Mouse (Mus musculus): Measurements from ENCODE around the gene Tpo. TPM values are rescaled to one million over a fixed set of nuclear protein-coding genes. Genes with fewer than 3 reads are reported as not detected.

Gene Tpo
- polyA plus RNA-seq, 1 experiment from 2014 or later, result not detected

- Histone ChIP-seq H3K9me3 (no peaks in the 10 kb centered on the region), H3K36me3 (no peaks in the 10 kb centered on the region), H3K4me1 (no peaks in the 10 kb centered on the region), H3K4me2 (no peak overlapping the region), H3K4me3 (no peak overlapping the region), H3K9ac (no peak overlapping the region), H3K27me3 (no peaks in the 10 kb centered on the region), H3K27ac (no peak overlapping the region)
- WGBS, result 69% methylated on average over 6 of the region's 6 CpGs
- no peak for ATAC-seq (ENCODE audit: borderline replicate concordance, extremely low read depth, low FRiP score, low TSS enrichment)
Measured at GRCm38 (mm10) chr12:30129411-30129716, 3.1 kb downstream of the Tpo start.

- Histone ChIP-seq H3K27me3 (no peaks in the 10 kb centered on the region), H3K9ac (no peak overlapping the region), H3K4me2 (no peak overlapping the region), H3K9me3 (no peaks in the 10 kb centered on the region), H3K4me3 (no peak overlapping the region), H3K36me3 (no peaks in the 10 kb centered on the region), H3K27ac (no peak overlapping the region), H3K4me1 (no peaks in the 10 kb centered on the region)
- 60% methylated on average over 7 of the region's 7 CpGs for WGBS
- ATAC-seq (ENCODE audit: borderline replicate concordance, extremely low read depth, low FRiP score, low TSS enrichment), result no peak
Measured at GRCm38 (mm10) chr12:30128561-30129410, 3.6 kb downstream of the Tpo start.

DNA sequence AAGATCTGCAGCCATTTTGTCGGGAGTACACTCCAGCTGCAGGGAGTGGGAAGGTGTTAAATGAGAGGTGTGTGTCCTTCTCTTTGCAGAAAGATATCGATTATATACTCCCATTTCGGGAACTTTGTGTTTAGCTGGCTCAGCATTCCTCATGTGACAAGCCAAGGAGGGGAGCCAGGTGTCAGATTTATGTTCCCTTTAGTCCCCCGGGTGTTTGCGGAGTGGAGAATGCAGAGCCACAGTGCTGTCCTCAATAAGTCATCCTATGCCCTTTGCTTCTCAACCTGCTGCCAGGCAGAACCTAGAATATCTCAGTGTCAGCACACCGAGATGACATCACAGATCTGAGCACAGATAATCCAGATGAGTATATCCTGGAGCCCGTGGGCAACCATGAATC is 10.1 kb downstream of the Tpo start:
- Histone ChIP-seq H3K4me3 (no peak overlapping the region), H3K4me2 (no peak overlapping the region), H3K27ac (no peak overlapping the region), H3K36me3 (no peaks in the 10 kb centered on the region), H3K9me3 (no peaks in the 10 kb centered on the region), H3K4me1 (no peaks in the 10 kb centered on the region), H3K27me3 (no peaks in the 10 kb centered on the region), H3K9ac (no peak overlapping the region)
- ATAC-seq (ENCODE audit: borderline replicate concordance, extremely low read depth, low FRiP score, low TSS enrichment), result no peak
- WGBS, result 61% methylated on average over 7 of the region's 7 CpGs

GRCm38 (mm10) chr12:30112271-30112670 is 20.2 kb downstream of the Tpo start:
- no peaks in the 10 kb centered on the region for H3K36me3 ChIP-seq
- no peak overlapping the region for H3K4me3 ChIP-seq
- 87% methylated on average over 2 of the region's 2 CpGs for WGBS
- H3K4me2 ChIP-seq, result no peak overlapping the region
- H3K9me3 ChIP-seq, result no peaks in the 10 kb centered on the region
- no peak for ATAC-seq (ENCODE audit: borderline replicate concordance, extremely low read depth, low FRiP score, low TSS enrichment)
- H3K9ac ChIP-seq, result no peak overlapping the region
- no peaks in the 10 kb centered on the region for H3K4me1 ChIP-seq
- no peaks in the 10 kb centered on the region for H3K27me3 ChIP-seq
- no peak overlapping the region for H3K27ac ChIP-seq

DNA sequence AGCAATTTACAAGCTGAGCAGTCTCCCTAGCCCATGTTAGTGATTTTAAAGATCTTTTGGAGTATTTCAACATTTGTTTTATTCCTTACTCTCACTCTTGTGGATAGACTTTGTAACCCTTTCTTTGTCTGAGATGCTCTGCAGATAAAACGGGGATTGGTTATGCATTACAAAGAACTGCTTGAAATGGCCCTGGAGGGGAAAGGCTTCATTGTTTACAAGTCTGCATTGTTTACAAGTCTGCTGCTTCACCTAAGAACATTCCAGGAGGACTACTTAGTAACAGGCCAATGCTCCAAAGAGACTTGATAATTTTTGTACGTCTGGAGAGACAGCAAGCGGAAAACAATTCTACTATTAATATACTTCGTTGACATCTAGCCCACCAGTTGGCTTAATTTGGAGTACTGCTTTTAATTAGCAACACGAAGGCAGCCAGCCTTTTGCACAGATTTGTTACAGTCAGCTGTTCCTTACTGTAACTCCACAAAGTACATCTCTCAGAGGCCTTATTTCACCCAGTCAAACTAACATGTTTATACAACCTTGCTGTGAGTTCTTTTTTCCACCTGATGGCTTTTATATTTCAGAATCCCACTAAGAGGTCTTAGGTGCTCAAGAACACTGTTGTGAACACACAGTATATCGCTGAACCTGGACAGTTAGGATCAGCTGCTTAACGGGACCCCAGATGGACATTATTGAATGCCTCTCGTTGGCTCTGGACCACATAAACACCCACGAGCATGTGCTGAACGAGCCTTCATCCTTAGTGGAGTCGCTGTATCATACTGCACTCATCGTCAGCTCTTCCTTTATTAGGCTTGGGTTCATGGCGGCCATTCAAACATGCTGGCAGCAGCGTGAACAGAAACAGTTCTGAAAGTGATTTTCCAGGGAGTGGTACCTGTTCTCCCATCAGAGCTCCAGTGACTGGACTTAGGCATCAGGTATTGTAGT is 22.5 kb downstream of the Tpo start:
- ATAC-seq (ENCODE audit: borderline replicate concordance, extremely low read depth, low FRiP score, low TSS enrichment), result no peak
- no peaks in the 10 kb centered on the region for H3K9me3 ChIP-seq
- no peaks in the 10 kb centered on the region for H3K4me1 ChIP-seq
- H3K27me3 ChIP-seq, result no peaks in the 10 kb centered on the region
- no peak overlapping the region for H3K4me3 ChIP-seq
- WGBS, result 73% methylated on average over 14 of the region's 14 CpGs
- H3K27ac ChIP-seq, result no peak overlapping the region
- no peak overlapping the region for H3K9ac ChIP-seq
- no peaks in the 10 kb centered on the region for H3K36me3 ChIP-seq
- no peak overlapping the region for H3K4me2 ChIP-seq

GRCm38 (mm10) chr12:30102891-30103565 is 29.4 kb downstream of the Tpo start:
- Histone ChIP-seq H3K9me3 (no peaks in the 10 kb centered on the region), H3K4me2 (no peak overlapping the region), H3K27me3 (no peaks in the 10 kb centered on the region), H3K9ac (no peak overlapping the region), H3K27ac (no peak overlapping the region), H3K4me3 (no peak overlapping the region), H3K36me3 (no peaks in the 10 kb centered on the region), H3K4me1 (no peaks in the 10 kb centered on the region)
- ATAC-seq (ENCODE audit: borderline replicate concordance, extremely low read depth, low FRiP score, low TSS enrichment), result 0 out of 2 replicates have a peak, but pooled peaks have one; percentile 35
- WGBS, result 30% methylated on average over 29 of the region's 29 CpGs

DNA sequence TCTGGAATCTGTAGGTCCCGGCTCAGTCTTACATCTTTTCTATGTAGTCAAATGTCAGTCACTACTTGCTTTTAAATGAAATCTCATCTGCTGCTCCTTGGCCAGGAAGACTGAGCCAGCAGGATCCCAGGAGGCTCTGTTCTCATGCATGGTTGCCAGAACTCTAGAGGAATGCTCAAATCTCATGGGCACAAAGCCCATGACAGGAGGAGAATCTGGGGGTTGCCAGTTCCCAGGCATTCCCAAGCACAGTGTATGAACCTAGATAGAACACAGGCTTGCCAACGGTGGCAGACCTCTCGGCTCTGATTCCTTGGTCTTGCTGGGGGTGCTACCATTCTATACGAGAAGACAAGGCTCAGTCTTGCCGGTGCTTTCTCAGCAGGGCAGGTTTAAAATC is 40.3 kb downstream of the Tpo start:
- H3K9me3 ChIP-seq, result no peaks in the 10 kb centered on the region
- no peak overlapping the region for H3K27ac ChIP-seq
- no peak overlapping the region for H3K4me2 ChIP-seq
- no peaks in the 10 kb centered on the region for H3K4me1 ChIP-seq
- H3K9ac ChIP-seq, result no peak overlapping the region
- no peak for ATAC-seq (ENCODE audit: borderline replicate concordance, extremely low read depth, low FRiP score, low TSS enrichment)
- no peak overlapping the region for H3K4me3 ChIP-seq
- no peaks in the 10 kb centered on the region for H3K36me3 ChIP-seq
- 87% methylated on average over 5 of the region's 5 CpGs for WGBS
- H3K27me3 ChIP-seq, result no peaks in the 10 kb centered on the region

GRCm38 (mm10) chr12:30083971-30084370 is 48.5 kb downstream of the Tpo start:
- no peak for ATAC-seq (ENCODE audit: borderline replicate concordance, extremely low read depth, low FRiP score, low TSS enrichment)
- H3K4me2 ChIP-seq, result no peak overlapping the region
- 67% methylated on average over 3 of the region's 3 CpGs for WGBS
- H3K4me3 ChIP-seq, result no peak overlapping the region
- no peaks in the 10 kb centered on the region for H3K9me3 ChIP-seq
- H3K36me3 ChIP-seq, result no peaks in the 10 kb centered on the region
- no peaks in the 10 kb centered on the region for H3K4me1 ChIP-seq
- no peaks in the 10 kb centered on the region for H3K27me3 ChIP-seq
- H3K27ac ChIP-seq, result no peak overlapping the region
- no peak overlapping the region for H3K9ac ChIP-seq

- WGBS, result 93% methylated on average over 11 of the region's 11 CpGs
- Histone ChIP-seq H3K4me2 (no peak overlapping the region), H3K4me1 (no peaks in the 10 kb centered on the region), H3K9ac (no peak overlapping the region), H3K27me3 (no peaks in the 10 kb centered on the region), H3K36me3 (no peaks in the 10 kb centered on the region), H3K27ac (no peak overlapping the region), H3K4me3 (no peak overlapping the region), H3K9me3 (no peaks in the 10 kb centered on the region)
- ATAC-seq (ENCODE audit: borderline replicate concordance, extremely low read depth, low FRiP score, low TSS enrichment), result no peak
Measured at GRCm38 (mm10) chr12:30077056-30077455, 55.4 kb downstream of the Tpo start.

GRCm38 (mm10) chr12:30076316-30076715 is 56.1 kb downstream of the Tpo start:
- H3K27me3 ChIP-seq, result no peaks in the 10 kb centered on the region
- no peak for ATAC-seq (ENCODE audit: borderline replicate concordance, extremely low read depth, low FRiP score, low TSS enrichment)
- H3K4me1 ChIP-seq, result no peaks in the 10 kb centered on the region
- WGBS, result 44% methylated on average over 2 of the region's 2 CpGs
- no peak overlapping the region for H3K4me3 ChIP-seq
- no peak overlapping the region for H3K9ac ChIP-seq
- no peaks in the 10 kb centered on the region for H3K9me3 ChIP-seq
- no peaks in the 10 kb centered on the region for H3K36me3 ChIP-seq
- no peak overlapping the region for H3K27ac ChIP-seq
- no peak overlapping the region for H3K4me2 ChIP-seq

- no peak overlapping the region for H3K4me3 ChIP-seq
- ATAC-seq (ENCODE audit: borderline replicate concordance, extremely low read depth, low FRiP score, low TSS enrichment), result no peak
- no peaks in the 10 kb centered on the region for H3K4me1 ChIP-seq
- no peak overlapping the region for H3K27ac ChIP-seq
- 25% methylated on average over 2 of the region's 2 CpGs for WGBS
- no peaks in the 10 kb centered on the region for H3K36me3 ChIP-seq
- no peak overlapping the region for H3K9ac ChIP-seq
- H3K27me3 ChIP-seq, result no peaks in the 10 kb centered on the region
- no peak overlapping the region for H3K4me2 ChIP-seq
- H3K9me3 ChIP-seq, result no peaks in the 10 kb centered on the region
Measured at GRCm38 (mm10) chr12:30069321-30069720, 63.1 kb downstream of the Tpo start.

- H3K36me3 ChIP-seq, result no peaks in the 10 kb centered on the region
- no peaks in the 10 kb centered on the region for H3K27me3 ChIP-seq
- H3K27ac ChIP-seq, result no peak overlapping the region
- no peak overlapping the region for H3K4me3 ChIP-seq
- no peak overlapping the region for H3K9ac ChIP-seq
- H3K9me3 ChIP-seq, result no peaks in the 10 kb centered on the region
- no peak overlapping the region for H3K4me2 ChIP-seq
- no peaks in the 10 kb centered on the region for H3K4me1 ChIP-seq
- ATAC-seq (ENCODE audit: borderline replicate concordance, extremely low read depth, low FRiP score, low TSS enrichment), result no peak
- WGBS, result 77% methylated on average over 2 of the region's 2 CpGs
Measured at GRCm38 (mm10) chr12:30067806-30068205, 64.6 kb downstream of the Tpo start.

Data from lung, embryonic 15.5 days (tissue).